Mouse (Mus musculus): Measurements from ENCODE around the gene Khnyn. TPM values are rescaled to one million over a fixed set of nuclear protein-coding genes. Genes with fewer than 3 reads are reported as not detected.

Gene Khnyn
- polyA plus RNA-seq, 1 experiment from 2014 or later, result 10.5 TPM

- Histone ChIP-seq H3K27me3 (no peaks in the 10 kb centered on the region), H3K36me3 (no peaks in the 10 kb centered on the region; the same call in 1 of the 2 replicates), H3K4me3 (no peak overlapping the region), H3K4me2 (peak overlapping the region; percentile 85; the same call in 1 of the 2 replicates), H3K27ac (replicated peaks) (no peak overlapping the region), H3K9me3 (no peaks in the 10 kb centered on the region), H3K9ac (0 out of 2 replicates have a peak overlapping the region, but pooled peaks have one; percentile 4), H3K4me1 (replicated peaks) (peaks cover 90% of the 10 kb centered on the region)
- no peak for ATAC-seq (ENCODE audit: low read depth)
- WGBS, result 78% methylated on average over 4 of the region's 4 CpGs
Observed at GRCm38 (mm10) chr14:55857588-55857987, 27.2 kb upstream of the Khnyn start.

GRCm38 (mm10) chr14:55862186-55862585 is 22.6 kb upstream of the Khnyn start:
- Histone ChIP-seq H3K4me3 (no peak overlapping the region), H3K4me1 (replicated peaks) (peaks cover 51% of the 10 kb centered on the region), H3K9ac (no peak overlapping the region), H3K36me3 (peaks cover 30% of the 10 kb centered on the region), H3K4me2 (no peak overlapping the region), H3K9me3 (no peaks in the 10 kb centered on the region), H3K27me3 (no peaks in the 10 kb centered on the region), H3K27ac (replicated peaks) (no peak overlapping the region)
- WGBS, result 87% methylated on average over 6 of the region's 6 CpGs
- ATAC-seq (ENCODE audit: low read depth), result no peak

- H3K9ac ChIP-seq, result peak overlapping the region; percentile 9; the same call in 1 of the 2 replicates
- H3K27ac ChIP-seq (replicated peaks), result no peak overlapping the region
- no peaks in the 10 kb centered on the region for H3K9me3 ChIP-seq
- no peaks in the 10 kb centered on the region for H3K27me3 ChIP-seq
- no peak overlapping the region for H3K4me3 ChIP-seq
- H3K36me3 ChIP-seq, result peaks cover 35% of the 10 kb centered on the region
- no peak for ATAC-seq (ENCODE audit: low read depth)
- no peak overlapping the region for H3K4me2 ChIP-seq
- 95% methylated on average over 10 of the region's 10 CpGs for WGBS
- H3K4me1 ChIP-seq (replicated peaks), result peaks cover 43% of the 10 kb centered on the region
Observed at GRCm38 (mm10) chr14:55862970-55863369, 21.8 kb upstream of the Khnyn start.

- WGBS, result 26% methylated on average over 7 of the region's 7 CpGs
- peak; percentile 37; the same call in 1 of the 2 replicates for ATAC-seq (ENCODE audit: low read depth)
- Histone ChIP-seq H3K27me3 (no peaks in the 10 kb centered on the region), H3K36me3 (peaks cover 43% of the 10 kb centered on the region), H3K9me3 (no peaks in the 10 kb centered on the region), H3K4me3 (no peak overlapping the region), H3K4me2 (no peak overlapping the region), H3K9ac (no peak overlapping the region), H3K4me1 (replicated peaks) (peaks cover 35% of the 10 kb centered on the region), H3K27ac (replicated peaks) (no peak overlapping the region)
Observed at GRCm38 (mm10) chr14:55863773-55864172, 21.0 kb upstream of the Khnyn start.

GRCm38 (mm10) chr14:55866962-55867361 is 17.8 kb upstream of the Khnyn start:
- peaks cover 74% of the 10 kb centered on the region for H3K36me3 ChIP-seq
- no peak overlapping the region for H3K9ac ChIP-seq
- H3K4me1 ChIP-seq (replicated peaks), result peaks cover 9% of the 10 kb centered on the region; the same call in 1 of the 2 replicates
- no peak overlapping the region for H3K4me3 ChIP-seq
- H3K27ac ChIP-seq (replicated peaks), result no peak overlapping the region
- 32% methylated on average over 4 of the region's 4 CpGs for WGBS
- ATAC-seq (ENCODE audit: low read depth), result no peak
- no peak overlapping the region for H3K4me2 ChIP-seq
- no peaks in the 10 kb centered on the region for H3K9me3 ChIP-seq
- H3K27me3 ChIP-seq, result no peaks in the 10 kb centered on the region

GRCm38 (mm10) chr14:55868230-55869026 is 16.3 kb upstream of the Khnyn start:
- Histone ChIP-seq H3K4me2 (no peak overlapping the region), H3K27ac (replicated peaks) (no peak overlapping the region), H3K27me3 (no peaks in the 10 kb centered on the region), H3K4me1 (replicated peaks) (peaks cover 8% of the 10 kb centered on the region), H3K9me3 (no peaks in the 10 kb centered on the region), H3K4me3 (no peak overlapping the region), H3K9ac (no peak overlapping the region), H3K36me3 (peaks cover 86% of the 10 kb centered on the region)
- whole genome bisulfite sequencing, result 75% methylated on average over 14 of the region's 14 CpGs
- no peak for ATAC-seq (ENCODE audit: low read depth)

- Histone ChIP-seq H3K27ac (replicated peaks) (no peak overlapping the region), H3K9ac (no peak overlapping the region), H3K36me3 (peaks cover 82% of the 10 kb centered on the region), H3K4me1 (replicated peaks) (peaks cover 12% of the 10 kb centered on the region), H3K27me3 (no peaks in the 10 kb centered on the region), H3K4me3 (no peak overlapping the region), H3K4me2 (no peak overlapping the region), H3K9me3 (no peaks in the 10 kb centered on the region)
- no peak for ATAC-seq (ENCODE audit: low read depth)
- 94% methylated on average over 6 of the region's 6 CpGs for WGBS
Observed at GRCm38 (mm10) chr14:55869538-55869937, 15.2 kb upstream of the Khnyn start.

GRCm38 (mm10) chr14:55872039-55872438 is 12.7 kb upstream of the Khnyn start:
- peaks cover 57% of the 10 kb centered on the region for H3K36me3 ChIP-seq
- no peaks in the 10 kb centered on the region for H3K9me3 ChIP-seq
- H3K4me1 ChIP-seq (replicated peaks), result peaks cover 12% of the 10 kb centered on the region
- no peak overlapping the region for H3K4me3 ChIP-seq
- no peaks in the 10 kb centered on the region for H3K27me3 ChIP-seq
- ATAC-seq (ENCODE audit: low read depth), result no peak
- no peak overlapping the region for H3K27ac ChIP-seq (replicated peaks)
- WGBS, result 94% methylated on average over 12 of the region's 12 CpGs
- H3K4me2 ChIP-seq, result no peak overlapping the region
- no peak overlapping the region for H3K9ac ChIP-seq

GRCm38 (mm10) chr14:55872551-55872950 is 12.2 kb upstream of the Khnyn start:
- Histone ChIP-seq H3K4me1 (replicated peaks) (peaks cover 14% of the 10 kb centered on the region), H3K9me3 (no peaks in the 10 kb centered on the region), H3K4me2 (no peak overlapping the region), H3K27me3 (no peaks in the 10 kb centered on the region), H3K36me3 (peaks cover 55% of the 10 kb centered on the region), H3K27ac (replicated peaks) (no peak overlapping the region), H3K9ac (no peak overlapping the region), H3K4me3 (no peak overlapping the region)
- 94% methylated on average over 17 of the region's 17 CpGs for WGBS
- no peak for ATAC-seq (ENCODE audit: low read depth)

GRCm38 (mm10) chr14:55873242-55873713 is 11.5 kb upstream of the Khnyn start:
- 84% methylated on average over 8 of the region's 8 CpGs for WGBS
- peak overlapping the region; percentile 26; the same call in 1 of the 2 replicates for H3K9ac ChIP-seq

GRCm38 (mm10) chr14:55873714-55874683 is 10.7 kb upstream of the Khnyn start:
- ATAC-seq (ENCODE audit: low read depth), result peak; percentile 70
- WGBS, result 15% methylated on average over 30 of the region's 30 CpGs
- Histone ChIP-seq H3K4me2 (peak overlapping the region; percentile 29), H3K4me1 (replicated peaks) (peaks cover 18% of the 10 kb centered on the region), H3K27ac (replicated peaks) (no peak overlapping the region; the same call in 1 of the 2 replicates), H3K36me3 (peaks cover 41% of the 10 kb centered on the region), H3K9ac (peak overlapping the region; percentile 26; the same call in 1 of the 2 replicates), H3K9me3 (no peaks in the 10 kb centered on the region), H3K4me3 (peak overlapping the region; percentile 10; the same call in 1 of the 2 replicates), H3K27me3 (no peaks in the 10 kb centered on the region)

More at GRCm38 (mm10) chr14:55873242-55873713, 11.5 kb upstream of the Khnyn start:
- no peaks in the 10 kb centered on the region for H3K9me3 ChIP-seq
- no peaks in the 10 kb centered on the region for H3K27me3 ChIP-seq
- H3K4me3 ChIP-seq, result no peak overlapping the region
- peaks cover 18% of the 10 kb centered on the region for H3K4me1 ChIP-seq (replicated peaks)
- H3K4me2 ChIP-seq, result peak overlapping the region; percentile 29
- H3K36me3 ChIP-seq, result peaks cover 48% of the 10 kb centered on the region
- H3K27ac ChIP-seq (replicated peaks), result no peak overlapping the region
- peak; percentile 45 for ATAC-seq (ENCODE audit: low read depth)

All from neural tube, embryonic 13.5 days (tissue).